Mouse (Mus musculus): ENCODE results near the gene Wdr63.
A peak's percentile ranks its signal among the peaks of the same experiment; 100 is the strongest.

The Wdr63 gene

DNA sequence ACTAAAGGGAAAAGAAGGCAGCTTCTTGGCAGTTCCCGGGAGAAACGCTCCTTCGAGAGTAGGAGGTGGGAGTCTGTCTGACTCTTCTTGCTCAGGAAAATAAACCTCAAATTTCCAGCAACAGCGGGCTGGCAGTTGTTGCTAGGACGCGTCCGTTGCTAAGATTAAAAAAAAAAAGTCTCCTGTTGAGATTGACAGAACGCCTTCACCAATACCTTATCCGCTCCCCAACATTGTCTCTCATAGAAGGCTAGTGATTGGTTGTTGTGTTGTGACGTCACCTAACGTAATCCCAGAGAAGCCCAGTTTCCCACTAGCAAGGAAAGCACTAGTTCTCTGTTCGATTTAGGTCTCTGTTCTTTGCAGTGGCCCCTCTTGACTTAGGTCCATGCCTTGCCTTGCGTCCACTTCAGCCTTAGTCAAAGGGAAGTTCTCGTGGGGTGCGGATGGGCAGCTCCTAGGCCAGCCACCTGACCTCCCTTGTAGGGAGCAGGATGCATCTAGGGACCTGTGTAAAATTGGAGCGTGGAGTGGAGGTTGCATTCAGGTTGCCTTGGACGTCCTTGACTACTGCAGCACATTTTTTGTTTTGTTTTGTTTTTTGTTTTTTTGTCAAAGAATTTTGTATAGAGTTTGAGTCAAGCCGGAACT is at the start of gene Wdr63:
Gene Wdr63 (minus strand): TSS at position 210 of the 651 bp plus-strand sequence.
- peak; percentile 52 for DNase-seq (ENCODE audit: extremely low spot score, low spot score)

DNA sequence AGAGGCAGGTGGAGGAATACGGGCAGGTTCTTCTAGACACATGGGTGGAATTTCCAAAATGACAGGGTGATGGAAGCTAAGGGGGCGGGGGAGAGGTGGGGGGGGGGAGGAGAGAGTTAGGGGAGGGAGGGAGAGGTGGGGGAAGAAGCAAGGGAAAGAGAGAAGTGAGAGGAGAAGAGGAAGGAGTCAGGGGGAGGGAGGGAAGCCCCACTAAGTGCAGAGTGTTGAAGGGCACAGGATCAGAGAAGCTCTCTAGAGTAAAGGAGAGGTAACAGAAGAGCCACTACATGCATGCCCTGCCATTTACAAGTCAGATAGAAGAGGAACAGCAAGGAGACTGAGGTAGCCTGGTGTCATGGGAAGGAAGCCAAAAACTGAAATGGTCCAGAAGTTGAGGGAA is 48.9 kb upstream of the Wdr63 start:
- no peak for DNase-seq (ENCODE audit: extremely low spot score, low spot score)

DNA sequence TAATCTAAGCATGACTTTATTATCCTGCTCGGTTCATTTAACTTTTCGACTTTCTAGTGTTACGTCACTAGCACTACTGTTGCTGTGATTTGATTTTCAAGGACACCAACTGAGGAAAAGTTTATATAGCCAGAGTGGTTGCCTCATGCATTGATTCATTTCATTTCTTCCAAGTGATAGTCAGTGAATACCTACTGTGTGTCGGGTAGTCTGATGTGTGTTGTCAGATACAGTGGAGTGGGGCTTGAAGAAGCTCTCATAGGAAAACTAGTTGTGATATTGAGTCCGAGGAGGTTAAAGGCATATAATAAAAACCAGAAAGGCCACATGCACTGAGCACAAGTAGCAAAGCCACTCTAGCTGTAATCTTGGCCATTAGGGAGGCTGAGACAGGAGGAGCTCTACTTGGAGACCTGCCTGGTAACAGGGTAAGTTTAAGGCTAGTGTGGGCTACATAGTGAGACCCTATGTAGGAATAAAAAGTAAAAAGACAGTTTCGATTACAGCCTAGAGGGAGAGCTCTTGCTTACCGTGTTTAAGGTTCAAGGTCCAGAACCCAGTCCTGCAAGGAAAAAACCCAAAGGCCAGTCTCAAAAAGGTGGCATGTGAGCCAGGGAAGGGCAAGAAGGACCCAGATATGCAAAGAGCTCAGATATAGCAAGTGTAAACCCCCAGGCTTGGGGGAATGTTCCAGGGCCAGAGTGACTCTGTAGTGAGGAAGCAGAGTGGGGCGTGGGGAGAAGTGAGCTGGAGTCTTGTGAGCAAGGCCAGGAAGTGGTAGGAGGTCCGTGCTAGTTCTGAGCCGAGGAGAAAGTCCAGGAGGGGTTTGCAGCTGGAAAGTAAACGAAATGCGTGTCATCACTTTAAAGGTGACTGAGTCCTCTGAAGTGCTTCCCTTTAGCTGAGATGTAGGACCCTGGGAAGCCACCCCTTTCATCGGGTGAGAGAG is 48.0 kb upstream of the Wdr63 start:
- DNase-seq (ENCODE audit: extremely low spot score, low spot score), result no peak

DNA sequence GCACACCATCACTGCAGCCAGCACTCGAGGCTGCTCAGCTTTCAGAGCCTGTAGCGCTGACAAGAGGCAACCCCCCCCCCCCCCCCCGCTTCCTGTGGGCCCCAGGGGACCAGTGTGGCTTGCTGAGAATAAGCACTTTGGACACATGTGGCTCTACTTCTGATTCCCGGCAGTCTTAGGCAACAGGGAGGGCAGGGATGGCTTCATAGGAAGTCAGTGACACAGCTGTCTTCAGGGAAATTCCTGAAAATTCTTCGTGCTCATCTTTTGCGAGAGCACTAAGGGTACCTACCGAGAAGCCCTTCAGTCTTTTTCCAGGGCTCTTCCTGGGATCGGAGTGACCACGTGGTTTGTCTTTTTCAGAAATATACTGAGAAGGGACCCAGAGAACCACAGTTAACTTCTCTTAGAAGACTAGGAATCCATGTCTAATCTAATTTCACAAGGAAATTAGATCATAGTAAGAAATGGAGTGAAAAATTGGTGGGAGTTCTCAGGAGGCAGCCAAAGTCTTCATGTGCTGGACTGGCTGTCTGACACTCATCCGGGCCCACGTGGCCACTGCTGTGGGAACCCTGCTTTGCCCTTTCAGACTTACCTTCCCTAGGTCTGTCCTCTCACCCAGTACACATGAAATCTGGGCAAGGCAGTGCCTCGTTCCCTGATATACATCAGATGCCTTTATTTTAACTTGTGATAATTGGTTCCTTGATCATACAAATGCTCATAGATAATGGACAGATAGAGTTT is 46.1 kb upstream of the Wdr63 start:
- peak; percentile 45 for DNase-seq (ENCODE audit: extremely low spot score, low spot score)

DNA sequence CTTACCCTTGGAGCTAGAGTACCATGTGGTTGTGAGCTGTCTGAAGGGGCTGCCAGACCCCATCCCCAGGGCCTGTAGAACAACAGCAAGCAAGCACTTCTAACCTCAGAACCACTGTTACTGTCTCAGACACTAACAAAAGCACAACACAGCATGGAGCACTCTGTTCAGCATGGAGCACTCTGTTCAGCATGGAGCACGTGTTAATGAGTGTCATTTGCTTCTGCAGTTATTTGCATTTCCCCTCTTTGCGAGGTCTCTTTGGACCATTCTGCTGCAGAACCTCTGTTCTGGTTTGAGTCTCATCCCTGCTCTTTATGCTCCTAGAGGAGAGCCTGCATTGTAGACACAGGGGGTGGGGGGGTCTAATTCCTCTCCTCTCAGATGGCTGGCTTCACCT is 45.0 kb upstream of the Wdr63 start:
- no peak for DNase-seq (ENCODE audit: extremely low spot score, low spot score)

DNA sequence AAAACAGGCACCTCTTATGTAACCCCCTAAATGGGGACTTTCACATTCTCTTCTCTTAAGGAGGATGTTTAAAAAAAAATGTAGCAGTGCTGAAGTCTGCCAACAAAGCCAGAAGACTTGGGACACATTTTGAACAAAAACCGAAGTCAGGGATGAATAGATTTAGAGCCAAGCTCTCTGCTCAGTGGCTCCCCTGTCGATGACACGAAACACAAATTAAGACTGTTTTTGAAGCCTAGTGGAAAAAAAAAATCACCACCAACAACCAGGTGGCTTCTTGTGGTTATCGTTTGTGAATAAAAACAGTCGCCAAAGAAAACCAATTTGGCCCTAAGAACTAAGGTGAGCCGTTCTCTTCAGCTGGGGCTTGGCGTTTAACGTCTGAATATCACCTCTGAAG is 44.4 kb upstream of the Wdr63 start:
- DNase-seq (ENCODE audit: extremely low spot score, low spot score), result no peak

DNA sequence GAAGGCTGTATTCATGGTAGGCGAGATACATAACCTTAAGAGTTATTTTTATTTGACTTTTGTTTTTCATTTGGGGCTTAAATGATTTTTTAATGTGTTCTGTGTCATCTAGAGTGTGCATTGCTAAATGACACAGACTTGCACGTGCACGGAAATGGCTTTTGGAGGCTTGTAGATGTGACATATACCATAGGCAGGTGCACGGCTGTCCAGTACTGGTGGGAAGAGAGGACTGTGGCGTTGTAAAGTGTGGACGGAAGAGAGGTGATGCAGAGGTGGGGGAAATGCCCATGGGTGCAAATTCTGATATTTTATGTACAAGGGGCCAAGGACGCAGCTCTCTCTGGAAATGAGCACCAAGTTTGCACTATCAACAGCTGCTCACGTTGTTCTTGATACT is 43.8 kb upstream of the Wdr63 start:
- DNase-seq (ENCODE audit: extremely low spot score, low spot score), result no peak

DNA sequence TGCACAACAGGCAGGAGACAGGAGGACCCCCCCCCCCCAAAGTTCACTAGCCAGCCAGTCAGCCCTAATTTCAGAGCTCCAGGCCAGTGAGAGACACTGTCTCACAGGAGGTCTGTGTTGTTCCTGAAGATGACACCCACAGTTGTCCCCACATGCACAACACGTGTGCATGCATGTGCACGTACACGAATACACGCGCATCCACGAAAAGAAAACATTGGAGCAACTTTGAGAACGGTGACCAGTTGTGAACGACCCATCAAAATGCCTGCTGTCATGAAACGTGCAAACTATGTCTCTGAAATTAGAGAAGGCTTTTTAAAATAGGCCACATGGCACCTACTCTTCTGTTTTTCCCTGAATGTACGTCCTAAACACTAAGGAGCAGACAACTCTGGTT is 43.4 kb upstream of the Wdr63 start:
- DNase-seq (ENCODE audit: extremely low spot score, low spot score), result no peak

DNA sequence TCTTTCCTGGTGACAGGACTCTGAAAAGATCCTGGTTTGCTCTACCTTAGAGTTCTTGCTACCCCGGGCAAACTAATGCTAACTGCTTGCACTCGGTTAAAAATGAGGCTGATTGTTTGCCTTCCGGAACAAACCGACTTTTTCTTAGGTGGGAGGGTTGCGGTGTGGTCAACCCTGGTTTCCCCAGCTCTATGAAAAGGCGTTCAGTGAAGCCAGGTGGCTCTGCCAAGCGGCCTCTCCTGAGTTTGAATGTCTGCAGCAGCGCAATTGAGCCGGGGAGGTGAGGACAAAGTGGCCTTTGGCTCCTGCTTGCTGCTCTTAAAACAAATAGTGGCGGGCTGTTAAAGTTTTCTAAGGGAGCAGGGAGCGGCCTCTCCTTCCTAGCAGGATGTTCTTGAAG is 42.6 kb upstream of the Wdr63 start:
- DNase-seq (ENCODE audit: extremely low spot score, low spot score), result peak; percentile 31

DNA sequence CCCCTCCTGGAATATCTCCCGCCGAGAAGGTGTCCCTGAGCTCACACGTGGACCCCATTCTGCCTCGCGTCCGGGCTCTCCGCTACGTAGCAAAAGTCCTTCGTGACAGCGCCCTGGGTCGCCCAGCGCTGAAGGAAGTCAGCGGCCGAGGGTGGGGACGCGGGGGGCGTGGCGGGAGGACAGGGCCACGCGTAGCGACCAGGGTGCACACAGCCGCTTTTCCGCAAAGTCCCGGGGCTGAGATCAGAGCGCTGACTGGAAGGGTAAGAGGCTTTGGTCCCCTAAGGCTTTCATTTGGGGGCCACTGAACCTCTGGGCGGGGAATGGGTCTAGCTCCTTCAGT is 42.1 kb upstream of the Wdr63 start:
- peak; percentile 39 for DNase-seq (ENCODE audit: extremely low spot score, low spot score)

DNA sequence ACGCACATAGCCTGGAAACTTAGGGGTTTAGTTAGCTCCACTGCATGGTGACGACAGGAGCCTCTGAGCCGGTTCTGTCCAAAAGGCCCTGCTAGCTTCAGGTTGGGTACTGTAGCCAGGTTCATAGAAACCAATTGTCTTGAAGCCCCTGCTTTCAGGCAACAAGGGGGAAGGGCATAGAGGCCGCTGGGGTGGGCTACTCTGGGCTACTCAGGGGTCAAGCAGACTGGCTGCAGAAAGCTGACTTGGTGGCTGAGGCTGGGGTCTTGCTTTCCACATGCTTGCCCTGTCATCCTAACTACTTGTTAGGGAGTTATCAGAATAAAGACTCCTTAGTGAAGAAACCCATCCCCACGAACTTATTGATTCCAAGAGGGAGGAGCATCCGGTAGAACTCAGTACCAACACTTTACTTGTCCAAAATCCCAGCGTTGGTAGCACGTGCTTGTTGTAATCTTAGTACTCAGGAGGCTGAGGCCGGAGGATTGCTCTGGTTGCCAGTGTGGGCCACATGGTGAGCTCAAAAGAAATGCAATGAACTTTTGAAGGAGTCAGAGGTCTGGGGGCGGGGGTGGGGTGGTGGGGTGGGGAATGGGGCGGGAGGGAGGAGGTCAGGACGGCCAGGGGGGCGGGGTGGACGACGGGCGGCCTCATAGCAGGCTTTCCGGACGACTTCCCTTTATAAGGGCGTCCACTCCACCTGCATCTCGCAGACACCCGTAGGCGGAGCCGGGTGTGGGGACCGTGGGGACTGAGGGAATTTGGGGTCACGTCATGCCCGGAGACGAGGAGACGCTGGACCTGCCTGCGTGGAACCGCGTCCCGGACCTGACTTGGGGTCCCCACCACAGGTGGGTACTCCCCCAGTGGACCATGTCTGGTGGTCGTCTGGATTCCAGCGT is 41.5 kb upstream of the Wdr63 start, which contains the start of gene Mcoln2:
Gene Mcoln2 (plus strand): TSS at position 678 of the 902 bp plus-strand sequence.
- no peak for DNase-seq (ENCODE audit: extremely low spot score, low spot score)

DNA sequence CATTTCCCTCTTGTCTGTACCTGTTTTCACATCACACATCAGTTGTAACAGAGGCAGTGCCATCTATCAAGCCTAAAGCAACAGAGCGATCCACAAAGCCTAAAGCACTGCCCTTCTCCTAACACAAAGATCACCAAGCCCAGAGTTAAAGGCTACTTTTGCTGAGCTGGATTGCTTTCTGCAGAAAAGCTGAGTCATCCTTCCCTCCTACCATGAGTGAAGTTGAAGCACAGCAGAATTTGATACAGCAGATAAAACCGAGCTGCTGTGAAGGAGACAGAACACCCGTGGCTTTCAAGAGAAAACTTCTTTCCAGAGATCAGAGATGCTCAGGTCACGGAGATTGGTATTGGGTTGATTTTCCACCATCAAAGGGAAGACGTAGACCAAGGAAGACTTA is 38.2 kb upstream of the Wdr63 start:
- no peak for DNase-seq (ENCODE audit: extremely low spot score, low spot score)

DNA sequence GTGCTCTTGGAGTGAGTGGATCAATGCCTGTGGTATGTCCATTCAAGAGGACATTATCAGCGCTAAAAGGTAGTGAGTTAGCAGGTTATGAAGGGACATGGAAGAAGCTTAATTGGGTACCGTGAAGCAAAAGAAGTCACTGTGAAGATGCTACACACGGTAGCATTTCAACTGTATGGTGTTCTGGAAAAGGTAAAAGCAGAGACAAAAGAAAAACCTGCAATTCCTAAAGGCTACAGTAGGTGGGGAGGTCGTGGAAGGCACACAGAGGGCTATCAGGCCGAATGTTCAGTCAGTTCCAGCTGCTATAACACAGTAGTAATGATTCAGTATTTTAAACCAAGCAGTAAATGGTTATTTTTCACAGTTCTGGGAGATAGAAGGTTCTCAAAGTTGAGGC is 37.6 kb upstream of the Wdr63 start:
- DNase-seq (ENCODE audit: extremely low spot score, low spot score), result no peak

DNA sequence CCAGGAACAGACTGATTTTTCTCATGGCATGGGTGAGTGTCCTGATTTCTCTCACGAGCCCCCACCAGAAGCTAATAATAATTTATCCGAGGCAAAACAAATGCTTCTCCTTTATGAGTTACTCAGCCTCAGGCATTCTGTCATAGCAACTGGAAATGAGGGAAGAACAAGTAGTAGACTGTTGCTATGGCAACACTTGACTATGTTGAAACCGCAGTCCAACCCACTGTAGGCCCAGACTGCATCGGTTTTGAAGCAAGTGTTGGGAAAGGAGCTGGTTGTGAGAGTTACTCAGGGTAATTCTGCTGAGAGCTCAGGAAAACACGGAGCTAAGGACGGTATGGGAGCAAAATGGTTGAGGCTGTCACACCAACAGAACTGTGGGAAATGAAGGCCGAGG is 34.6 kb upstream of the Wdr63 start:
- DNase-seq (ENCODE audit: extremely low spot score, low spot score), result no peak

DNA sequence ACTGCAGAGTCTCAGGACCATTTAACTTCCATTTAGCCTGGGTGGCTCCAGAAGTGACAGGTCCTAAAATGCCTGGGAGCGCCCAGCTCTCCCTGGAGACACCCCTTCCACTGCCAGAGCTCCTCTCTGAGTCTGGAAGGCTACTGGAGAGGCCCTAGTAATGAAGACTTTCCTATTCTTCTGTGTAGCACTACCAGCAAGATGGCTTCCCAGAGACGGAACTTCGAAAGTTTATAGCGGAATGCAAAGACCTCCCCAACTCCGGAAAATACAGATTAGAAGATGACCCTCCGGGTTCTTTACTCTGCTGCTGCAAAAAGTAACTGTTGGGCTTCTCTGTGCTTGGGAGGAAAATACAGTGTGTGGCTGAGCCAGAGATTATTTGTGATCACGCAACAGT is 32.3 kb upstream of the Wdr63 start:
- no peak for DNase-seq (ENCODE audit: extremely low spot score, low spot score)

DNA sequence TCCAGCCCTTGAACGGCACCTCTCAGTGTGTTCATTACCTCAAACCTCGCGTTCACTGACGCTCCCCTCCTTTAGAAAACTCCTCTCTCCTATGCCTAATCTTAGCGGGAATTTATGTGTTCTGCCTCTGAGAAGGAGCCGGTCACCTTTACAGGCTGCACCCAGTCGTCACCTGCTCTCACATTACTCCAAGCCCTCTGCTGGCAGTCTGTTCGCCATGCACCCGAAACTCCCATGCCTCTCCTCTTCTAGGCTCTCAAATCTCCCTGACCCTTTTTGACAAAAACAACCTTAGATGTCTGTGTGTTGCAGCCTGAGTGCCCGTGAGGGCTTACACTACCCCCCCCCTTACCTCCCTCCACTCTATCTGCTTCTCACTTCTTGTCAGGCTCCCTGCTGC is 28.5 kb upstream of the Wdr63 start:
- no peak for DNase-seq (ENCODE audit: extremely low spot score, low spot score)

DNA sequence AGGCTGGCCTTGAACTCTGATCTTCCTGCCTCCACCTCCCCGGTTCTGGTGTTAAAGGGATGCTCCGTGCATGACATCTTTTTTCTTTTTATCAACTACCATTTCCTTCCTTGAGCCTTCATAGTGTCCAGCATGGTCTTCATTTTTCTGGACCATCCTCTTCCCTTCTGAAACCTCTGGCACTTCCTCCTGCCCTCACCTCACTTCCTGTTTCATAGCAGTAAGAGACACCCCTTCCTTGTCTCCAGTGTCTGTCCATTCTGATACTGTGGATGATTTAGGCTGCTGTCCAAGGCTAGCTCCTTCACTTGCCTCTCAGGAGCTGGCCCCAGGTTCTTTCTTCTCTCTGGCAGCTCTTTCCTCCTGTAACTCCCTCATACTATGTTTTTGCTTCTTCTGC is 27.5 kb upstream of the Wdr63 start:
- DNase-seq (ENCODE audit: extremely low spot score, low spot score), result no peak

DNA sequence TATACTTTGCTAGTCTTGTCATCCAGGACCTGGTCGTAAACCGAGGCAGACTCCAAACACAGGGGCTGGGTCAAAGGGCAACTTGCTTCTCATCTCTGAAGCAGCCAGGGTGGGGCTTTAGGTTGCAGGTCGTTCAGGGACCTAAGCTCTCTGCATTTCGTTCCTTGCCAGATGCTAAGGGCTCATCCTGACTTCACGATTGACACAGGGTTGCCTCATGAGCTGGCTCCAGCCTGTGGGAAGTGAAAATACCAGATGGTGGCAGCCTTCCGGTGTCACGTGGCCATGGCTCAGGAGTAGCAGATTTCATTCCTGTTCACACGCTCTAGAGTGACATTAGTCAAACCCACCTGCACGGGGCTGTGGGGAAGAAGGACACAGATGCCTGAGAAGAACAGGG is 26.9 kb upstream of the Wdr63 start:
- no peak for DNase-seq (ENCODE audit: extremely low spot score, low spot score)

DNA sequence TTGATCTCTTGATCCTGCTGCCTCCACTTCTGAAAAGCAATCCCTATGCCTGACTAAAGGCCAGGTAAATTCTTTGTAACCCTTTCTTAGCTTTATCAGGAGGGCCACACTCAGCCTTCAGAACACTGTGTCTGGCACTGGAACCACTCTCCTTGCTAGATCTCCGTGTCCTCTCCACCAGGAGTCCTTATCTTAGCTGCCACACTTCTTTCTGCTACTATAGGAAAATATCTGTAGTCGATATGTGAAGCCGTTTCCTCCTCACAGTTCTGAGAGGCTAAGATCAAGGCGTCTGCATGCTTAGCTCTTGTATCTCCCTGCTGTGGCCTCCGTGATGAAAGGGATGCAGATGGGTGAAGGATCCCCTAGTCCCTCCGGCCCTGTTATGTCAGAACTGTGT is 19.3 kb upstream of the Wdr63 start:
- DNase-seq (ENCODE audit: extremely low spot score, low spot score), result no peak

DNA sequence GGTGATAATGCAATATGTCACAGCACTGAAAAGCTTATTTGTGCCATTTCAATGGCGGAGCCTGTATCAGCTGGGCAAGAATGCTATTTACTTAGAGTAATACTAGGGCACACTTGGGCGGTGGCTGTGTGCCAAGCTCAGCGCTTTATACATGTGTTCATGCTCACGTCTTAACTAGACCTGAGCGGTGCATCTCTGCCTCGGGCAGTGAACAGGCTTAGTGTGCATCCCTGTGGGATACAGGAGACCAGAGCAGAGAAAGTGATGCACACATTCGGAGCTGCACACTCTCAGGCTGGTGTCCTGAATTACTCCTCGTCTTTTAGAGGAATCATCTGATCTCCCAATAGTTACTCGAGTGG is 15.5 kb upstream of the Wdr63 start:
- DNase-seq (ENCODE audit: extremely low spot score, low spot score), result no peak

DNA sequence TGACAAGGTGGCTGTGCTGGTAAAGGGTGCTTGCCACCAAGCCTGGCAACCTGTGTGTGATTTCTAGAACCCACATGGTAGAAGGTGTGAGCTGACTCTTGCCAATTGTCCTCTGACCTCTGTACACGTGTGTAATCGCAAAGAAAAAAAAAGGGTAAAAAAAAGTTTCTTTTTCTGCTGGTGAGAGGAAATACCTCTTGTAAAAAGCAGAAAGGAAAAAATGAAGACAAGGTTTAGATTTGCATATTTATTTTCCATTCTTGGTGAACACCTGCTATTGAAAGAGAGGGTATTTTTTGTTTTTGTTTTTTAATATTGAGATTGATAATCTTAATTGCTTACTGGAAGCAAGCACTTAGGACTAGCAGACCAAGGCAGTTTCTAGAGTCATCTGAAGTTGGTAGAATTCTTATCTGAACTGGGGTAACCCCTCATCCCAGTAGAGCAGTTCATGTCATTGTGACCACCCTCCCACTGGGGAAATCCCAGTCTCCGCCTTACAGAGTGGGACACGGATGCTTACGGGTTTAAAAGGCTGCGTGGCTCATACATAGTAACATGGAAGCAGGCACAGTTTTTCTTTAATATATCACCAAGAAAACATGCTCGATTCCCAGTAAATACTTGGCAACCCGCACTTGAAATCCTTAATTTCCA is 15.0 kb upstream of the Wdr63 start:
- no peak for DNase-seq (ENCODE audit: extremely low spot score, low spot score)
